In genomic region chr1:155636648-155637047, GRCm38 (mm10) we compare ENCODE assay signal across 22 mouse cellular contexts.
DNase-seq lines count a peak whose midpoint lies in the region; ATAC-seq and TF ChIP-seq lines count a peak whose summit lies in the region.
"Had no signal": no experiment of that assay in that cellular context is flagged by ENCODE, and none has a peak within 500 bp of the region (broad histone marks: within the 10 kb centered on the region; RNA-seq: fewer than 3 reads in every experiment).

No protein-coding gene starts in this region.

- TF ChIP-seq POLR2A in liver, adult 2 months (IDR thresholded peaks at IDR 0.05; ENCODE audit: extremely low read depth, insufficient read depth, low read length): no peak
- no peak for TF ChIP-seq POLR2A in kidney, adult 2 months (IDR thresholded peaks at IDR 0.05; ENCODE audit: low read depth, low read length)

- H3K79me2 ChIP-seq in liver, adult 2 months (ENCODE audit: control insufficient read depth, insufficient read depth, low read length): no peaks in the 10 kb centered on the region

- WGBS in liver, adult 2 months: 80% methylated on average over 7 of the region's 7 CpGs
- 88% methylated on average over 7 of the region's 7 CpGs for WGBS in liver, embryonic 11.5 days
- 67% methylated on average over 7 of the region's 7 CpGs for WGBS in intestine, embryonic 15.5 days
- WGBS in intestine, embryonic 16.5 days: 64% methylated on average over 7 of the region's 7 CpGs
- 53% methylated on average over 7 of the region's 7 CpGs for WGBS in intestine, postnatal 0 days
- 91% methylated on average over 7 of the region's 7 CpGs for WGBS in kidney, adult 2 months

- intact Hi-C loops in heart, postnatal 36 days (cut with DNase I): no loop called here

- ATAC-seq in liver, embryonic 11.5 days (replicated peaks; ENCODE audit: low FRiP score): no peak
- ATAC-seq in intestine, embryonic 15.5 days: 0 out of 2 replicates have a peak, but pooled peaks have one; percentile 23
- peak; percentile 56; the same call in 1 of the 2 replicates for ATAC-seq in intestine, embryonic 16.5 days
- ATAC-seq in intestine, postnatal 0 days: peak; percentile 86
- ATAC-seq: activated CD4-positive, CD25-positive, alpha-beta regulatory T cell, adult 4 months; CD4-positive, CD25-positive, alpha-beta regulatory T cell, adult 4 months; Patski had no signal

- peak; percentile 18 for DNase-seq in liver, adult 2 months (ENCODE audit: extremely low read depth, low read depth, low spot score)
- DNase-seq in liver, embryonic 11.5 days (ENCODE audit: low spot score): no peak
- DNase-seq in kidney, adult 2 months: no peak
- no peak for DNase-seq in lung, postnatal 25 days (ENCODE audit: low spot score)
- DNase-seq in heart, postnatal 36 days: no peak
- DNase-seq: adrenal gland, adult 2 months; adrenal gland, adult 8-10 months; adrenal gland, postnatal 10 days; adrenal gland, postnatal 14 days; adrenal gland, postnatal 25 days; adrenal gland, postnatal 36 days; B cell, adult 2 months; cerebellum, adult 11 months; cerebellum, adult 11-12 months had no signal

- H3K27me3 ChIP-seq in liver, adult 2 months (ENCODE audit: control insufficient read depth, insufficient read depth, low read length): no peaks in the 10 kb centered on the region
- no peaks in the 10 kb centered on the region for H3K27me3 ChIP-seq in liver, embryonic 11.5 days (replicated peaks; ENCODE audit: control insufficient read depth, insufficient read depth, low read length)
- no peaks in the 10 kb centered on the region for H3K27me3 ChIP-seq in intestine, embryonic 15.5 days (replicated peaks)
- no peaks in the 10 kb centered on the region for H3K27me3 ChIP-seq in intestine, embryonic 16.5 days (replicated peaks; ENCODE audit: control insufficient read depth, insufficient read depth, low read length)
- no peaks in the 10 kb centered on the region for H3K27me3 ChIP-seq in intestine, postnatal 0 days (replicated peaks; ENCODE audit: control insufficient read depth, insufficient read depth, low read length)
- no peaks in the 10 kb centered on the region for H3K27me3 ChIP-seq in kidney, adult 2 months (replicated peaks; ENCODE audit: control insufficient read depth, insufficient read depth, low read length)
- H3K27me3 ChIP-seq: CH12.LX, Patski had no signal

- TF ChIP-seq CTCF in liver, adult 2 months (IDR thresholded peaks at IDR 0.05; ENCODE audit: low read depth, low read length): no peak
- TF ChIP-seq CTCF in intestine, postnatal 0 days (IDR thresholded peaks at IDR 0.05; ENCODE audit: low read depth): no peak
- no peak for TF ChIP-seq CTCF in kidney, adult 2 months (conservative IDR thresholded peaks at IDR 0.05; ENCODE audit: insufficient read depth, insufficient read length, low read depth, low read length)

- H3K27ac ChIP-seq in liver, adult 2 months (replicated peaks; ENCODE audit: insufficient read depth, low read depth, low read length): no peak overlapping the region
- no peak overlapping the region for H3K27ac ChIP-seq in liver, embryonic 11.5 days (ENCODE audit: low read depth, low read length)
- H3K27ac ChIP-seq in intestine, embryonic 15.5 days: no peak overlapping the region
- no peak overlapping the region for H3K27ac ChIP-seq in intestine, embryonic 16.5 days (ENCODE audit: low read length)
- H3K27ac ChIP-seq in intestine, postnatal 0 days (ENCODE audit: low read depth, low read length): no peak overlapping the region
- no peak overlapping the region for H3K27ac ChIP-seq in kidney, adult 2 months (ENCODE audit: insufficient read depth, low read depth, low read length)

- H3K4me2 ChIP-seq in liver, embryonic 11.5 days: no peak overlapping the region
- H3K4me2 ChIP-seq in intestine, embryonic 15.5 days (replicated peaks): no peak overlapping the region
- no peak overlapping the region for H3K4me2 ChIP-seq in intestine, embryonic 16.5 days (ENCODE audit: low read depth, low read length)
- H3K4me2 ChIP-seq in intestine, postnatal 0 days (replicated peaks; ENCODE audit: low read depth): no peak overlapping the region

- H3K36me3 ChIP-seq in liver, adult 2 months (ENCODE audit: control insufficient read depth, insufficient read depth, low read length): no peaks in the 10 kb centered on the region
- no peaks in the 10 kb centered on the region for H3K36me3 ChIP-seq in liver, embryonic 11.5 days (ENCODE audit: control insufficient read depth, insufficient read depth, low read length)
- no peaks in the 10 kb centered on the region for H3K36me3 ChIP-seq in intestine, embryonic 15.5 days
- H3K36me3 ChIP-seq in intestine, embryonic 16.5 days (ENCODE audit: control insufficient read depth, insufficient read depth, low read length): no peaks in the 10 kb centered on the region
- H3K36me3 ChIP-seq in intestine, postnatal 0 days (ENCODE audit: control insufficient read depth, insufficient read depth): no peaks in the 10 kb centered on the region
- H3K36me3 ChIP-seq in kidney, adult 2 months (ENCODE audit: control insufficient read depth, insufficient read depth, low read length): no peaks in the 10 kb centered on the region

- no peaks in the 10 kb centered on the region for H3K4me1 ChIP-seq in liver, adult 2 months (ENCODE audit: control insufficient read depth, insufficient read depth, low read length)
- no peaks in the 10 kb centered on the region for H3K4me1 ChIP-seq in liver, embryonic 11.5 days (replicated peaks; ENCODE audit: control insufficient read depth, insufficient read depth, low read length)
- no peaks in the 10 kb centered on the region for H3K4me1 ChIP-seq in intestine, embryonic 15.5 days (replicated peaks)
- H3K4me1 ChIP-seq in intestine, embryonic 16.5 days (ENCODE audit: control insufficient read depth, insufficient read depth, low read length): peaks cover 3% of the 10 kb centered on the region; the same call in 1 of the 2 replicates
- H3K4me1 ChIP-seq in intestine, postnatal 0 days (replicated peaks; ENCODE audit: control insufficient read depth, insufficient read depth, low read length): no peaks in the 10 kb centered on the region
- no peaks in the 10 kb centered on the region for H3K4me1 ChIP-seq in kidney, adult 2 months (ENCODE audit: control insufficient read depth, insufficient read depth, low read length)

- H3K4me3 ChIP-seq in liver, adult 2 months (ENCODE audit: insufficient read depth, low read depth, low read length): no peak overlapping the region
- no peak overlapping the region for H3K4me3 ChIP-seq in liver, embryonic 11.5 days (ENCODE audit: low read depth, low read length)
- no peak overlapping the region for H3K4me3 ChIP-seq in intestine, embryonic 15.5 days (replicated peaks)
- H3K4me3 ChIP-seq in intestine, embryonic 16.5 days (ENCODE audit: low read length): no peak overlapping the region
- no peak overlapping the region for H3K4me3 ChIP-seq in intestine, postnatal 0 days (ENCODE audit: low read depth, low read length)
- no peak overlapping the region for H3K4me3 ChIP-seq in kidney, adult 2 months (ENCODE audit: insufficient read depth, low read depth, low read length)

- H3K9me3 ChIP-seq in liver, embryonic 11.5 days (ENCODE audit: control insufficient read depth, low read length): no peaks in the 10 kb centered on the region
- H3K9me3 ChIP-seq in intestine, embryonic 15.5 days: no peaks in the 10 kb centered on the region
- H3K9me3 ChIP-seq in intestine, embryonic 16.5 days (ENCODE audit: control insufficient read depth, low read length): no peaks in the 10 kb centered on the region
- H3K9me3 ChIP-seq in intestine, postnatal 0 days (ENCODE audit: control insufficient read depth): no peaks in the 10 kb centered on the region
- H3K9me3 ChIP-seq: G1E had no signal

- no peak overlapping the region for H3K9ac ChIP-seq in liver, adult 2 months (ENCODE audit: low read depth, low read length)
- no peak overlapping the region for H3K9ac ChIP-seq in liver, embryonic 11.5 days (ENCODE audit: low read depth, low read length)
- no peak overlapping the region for H3K9ac ChIP-seq in intestine, embryonic 15.5 days
- H3K9ac ChIP-seq in intestine, embryonic 16.5 days (ENCODE audit: low read depth, low read length): no peak overlapping the region
- no peak overlapping the region for H3K9ac ChIP-seq in intestine, postnatal 0 days (ENCODE audit: low read depth, low read length)
